Mouse (Mus musculus): ENCODE measurements around the gene 9430007A20Rik. TPM values are rescaled to one million over a fixed set of nuclear protein-coding genes. Genes with fewer than 3 reads are reported as not detected.
"Not testable (repeated sequence)": the region's sequence is repeated elsewhere in the genome, so short reads cannot be mapped to it uniquely, and the experiment has no call there.

The 9430007A20Rik gene
- polyA plus RNA-seq (2015; fragmentation: Nextera tagmentation; extraction: Ambion mirVana) = not detected in 2 replicates

GRCm38 (mm10) chr4:144519522-144519921 lies at the start of gene 9430007A20Rik:
Gene 9430007A20Rik (plus strand): TSS chr4:144519822.
- Histone ChIP-seq H3K9ac (replicated peaks) (no peak within 1 kb of the TSS), H3K9me3 (ENCODE audit: low read length) (no peaks in the 10 kb centered on the region), H3K4me1 (ENCODE audit: insufficient read depth) (no peaks in the 10 kb centered on the region), H3K4me2 (ENCODE audit: low read depth, low read length) (no peak within 1 kb of the TSS), H3K27me3 (ENCODE audit: insufficient read depth, low read length) (no peaks in the 10 kb centered on the region), H3K36me3 (replicated peaks; ENCODE audit: insufficient read depth, low read length) (no peaks in the 10 kb centered on the region), H3K4me3 (ENCODE audit: low read depth, low read length) (no peak within 1 kb of the TSS), H3K27ac (ENCODE audit: low read depth) (no peak within 1 kb of the TSS)
- TF ChIP-seq EP300 (IDR thresholded peaks at IDR 0.05; ENCODE audit: low read depth) = no peak
- whole genome bisulfite sequencing (ENCODE audit: insufficient replicate concordance) = 67% methylated on average over 5 of the region's 5 CpGs
- DNase-seq (no peak), ATAC-seq (no peak)

GRCm38 (mm10) chr4:144493331-144493730 lies 26.3 kb upstream of the 9430007A20Rik start:
- ATAC-seq = no peak
- H3K27me3 ChIP-seq (ENCODE audit: insufficient read depth, low read length) = no peaks in the 10 kb centered on the region

GRCm38 (mm10) chr4:144506518-144506917 lies 13.1 kb upstream of the 9430007A20Rik start:
- DNase-seq = no peak
- ATAC-seq = no peak
- H3K9ac ChIP-seq (replicated peaks) = no peak overlapping the region

More at GRCm38 (mm10) chr4:144493331-144493730, 26.3 kb upstream of the 9430007A20Rik start:
- no peak overlapping the region for H3K27ac ChIP-seq (ENCODE audit: low read depth)
- no peaks in the 10 kb centered on the region for H3K4me1 ChIP-seq (ENCODE audit: insufficient read depth)
- no peak overlapping the region for H3K4me3 ChIP-seq (ENCODE audit: low read depth, low read length)
- no peak for DNase-seq
- TF ChIP-seq EP300 (IDR thresholded peaks at IDR 0.05; ENCODE audit: low read depth) (no peak), CTCF (IDR thresholded peaks at IDR 0.05; ENCODE audit: low read depth) (no peak)
- H3K4me2 ChIP-seq (ENCODE audit: low read depth, low read length) = no peak overlapping the region
- H3K9ac ChIP-seq (replicated peaks) = no peak overlapping the region
- H3K36me3 ChIP-seq (replicated peaks; ENCODE audit: insufficient read depth, low read length) = no peaks in the 10 kb centered on the region
- no peaks in the 10 kb centered on the region for H3K9me3 ChIP-seq (ENCODE audit: low read length)

GRCm38 (mm10) chr4:144544689-144545088 lies 25.1 kb downstream of the 9430007A20Rik start:
- H3K27ac ChIP-seq (ENCODE audit: low read depth) = no peak overlapping the region
- no peak overlapping the region for H3K9ac ChIP-seq (replicated peaks)
- H3K4me1 ChIP-seq (ENCODE audit: insufficient read depth) = no peaks in the 10 kb centered on the region
- no peaks in the 10 kb centered on the region for H3K9me3 ChIP-seq (ENCODE audit: low read length)
- H3K4me2 ChIP-seq (ENCODE audit: low read depth, low read length) = no peak overlapping the region
- no peaks in the 10 kb centered on the region for H3K36me3 ChIP-seq (replicated peaks; ENCODE audit: insufficient read depth, low read length)
- 61% methylated on average over 1 of the region's 1 CpGs for whole genome bisulfite sequencing (ENCODE audit: insufficient replicate concordance)
- no peaks in the 10 kb centered on the region for H3K27me3 ChIP-seq (ENCODE audit: insufficient read depth, low read length)
- TF ChIP-seq CTCF (IDR thresholded peaks at IDR 0.05; ENCODE audit: low read depth) = no peak
- TF ChIP-seq EP300 (IDR thresholded peaks at IDR 0.05; ENCODE audit: low read depth) = no peak
- no peak overlapping the region for H3K4me3 ChIP-seq (ENCODE audit: low read depth, low read length)
- no peak for ATAC-seq
- no peak for DNase-seq

More at GRCm38 (mm10) chr4:144506518-144506917, 13.1 kb upstream of the 9430007A20Rik start:
- Histone ChIP-seq H3K4me2 (ENCODE audit: low read depth, low read length) (no peak overlapping the region), H3K27me3 (ENCODE audit: insufficient read depth, low read length) (no peaks in the 10 kb centered on the region), H3K27ac (ENCODE audit: low read depth) (no peak overlapping the region), H3K4me1 (ENCODE audit: insufficient read depth) (no peaks in the 10 kb centered on the region), H3K9me3 (ENCODE audit: low read length) (no peaks in the 10 kb centered on the region), H3K4me3 (ENCODE audit: low read depth, low read length) (no peak overlapping the region), H3K36me3 (replicated peaks; ENCODE audit: insufficient read depth, low read length) (no peaks in the 10 kb centered on the region)
- 71% methylated on average over 1 of the region's 1 CpGs for WGBS (ENCODE audit: insufficient replicate concordance)
- no peak for TF ChIP-seq EP300 (IDR thresholded peaks at IDR 0.05; ENCODE audit: low read depth)
- TF ChIP-seq CTCF (IDR thresholded peaks at IDR 0.05; ENCODE audit: low read depth) = no peak

GRCm38 (mm10) chr4:144545339-144545738 lies 25.7 kb downstream of the 9430007A20Rik start:
- not testable (repeated sequence) for H3K4me1 ChIP-seq (ENCODE audit: insufficient read depth); H3K36me3 ChIP-seq (replicated peaks; ENCODE audit: insufficient read depth, low read length); DNase-seq; H3K9ac ChIP-seq (replicated peaks); H3K27ac ChIP-seq (ENCODE audit: low read depth); H3K4me3 ChIP-seq (ENCODE audit: low read depth, low read length); ATAC-seq; H3K4me2 ChIP-seq (ENCODE audit: low read depth, low read length); H3K9me3 ChIP-seq (ENCODE audit: low read length); H3K27me3 ChIP-seq (ENCODE audit: insufficient read depth, low read length)
- 84% methylated on average over 13 of the region's 13 CpGs for WGBS (ENCODE audit: insufficient replicate concordance)

- TF ChIP-seq CTCF (IDR thresholded peaks at IDR 0.05; ENCODE audit: low read depth) (no peak), EP300 (IDR thresholded peaks at IDR 0.05; ENCODE audit: low read depth) (no peak)
- ATAC-seq (no peak), DNase-seq (no peak)
- Histone ChIP-seq H3K4me1 (ENCODE audit: insufficient read depth) (no peaks in the 10 kb centered on the region), H3K4me2 (ENCODE audit: low read depth, low read length) (no peak overlapping the region), H3K27ac (ENCODE audit: low read depth) (no peak overlapping the region), H3K9ac (replicated peaks) (no peak overlapping the region), H3K9me3 (ENCODE audit: low read length) (no peaks in the 10 kb centered on the region; the same call in 1 of the 2 replicates), H3K27me3 (ENCODE audit: insufficient read depth, low read length) (no peaks in the 10 kb centered on the region), H3K4me3 (ENCODE audit: low read depth, low read length) (no peak overlapping the region), H3K36me3 (replicated peaks; ENCODE audit: insufficient read depth, low read length) (no peaks in the 10 kb centered on the region)
Measured at GRCm38 (mm10) chr4:144551156-144551555, 31.5 kb downstream of the 9430007A20Rik start.

- Histone ChIP-seq H3K9me3 (ENCODE audit: low read length) (no peaks in the 10 kb centered on the region; the same call in 1 of the 2 replicates), H3K4me2 (ENCODE audit: low read depth, low read length) (no peak overlapping the region), H3K9ac (replicated peaks) (no peak overlapping the region), H3K4me1 (ENCODE audit: insufficient read depth) (no peaks in the 10 kb centered on the region), H3K27ac (ENCODE audit: low read depth) (no peak overlapping the region), H3K4me3 (ENCODE audit: low read depth, low read length) (no peak overlapping the region), H3K27me3 (ENCODE audit: insufficient read depth, low read length) (no peaks in the 10 kb centered on the region), H3K36me3 (replicated peaks; ENCODE audit: insufficient read depth, low read length) (no peaks in the 10 kb centered on the region)
- ATAC-seq (no peak), DNase-seq (no peak)
- TF ChIP-seq EP300 (IDR thresholded peaks at IDR 0.05; ENCODE audit: low read depth) (no peak), CTCF (IDR thresholded peaks at IDR 0.05; ENCODE audit: low read depth) (no peak; the same call in 1 of the 2 replicates)
Measured at GRCm38 (mm10) chr4:144559792-144560191, 40.2 kb downstream of the 9430007A20Rik start.
